Mouse (Mus musculus) neural tube, postnatal 0 days (tissue): Measurements from ENCODE around the gene Lypd4. TPM values are rescaled to one million over a fixed set of nuclear protein-coding genes. Genes with fewer than 3 reads are reported as not detected.

Source experiments
- polyA plus RNA-seq: library from polyadenylated mRNA; unstranded; fragments of >200 nt; fragmentation: Nextera tagmentation; extraction: Ambion mirVana; gene quantifications from 2 replicates; pipeline ENCODE4 v1.2.1, GENCODE M21; 2015

Lypd4 gene
- not detected in 2 replicates for polyA plus RNA-seq

DNA sequence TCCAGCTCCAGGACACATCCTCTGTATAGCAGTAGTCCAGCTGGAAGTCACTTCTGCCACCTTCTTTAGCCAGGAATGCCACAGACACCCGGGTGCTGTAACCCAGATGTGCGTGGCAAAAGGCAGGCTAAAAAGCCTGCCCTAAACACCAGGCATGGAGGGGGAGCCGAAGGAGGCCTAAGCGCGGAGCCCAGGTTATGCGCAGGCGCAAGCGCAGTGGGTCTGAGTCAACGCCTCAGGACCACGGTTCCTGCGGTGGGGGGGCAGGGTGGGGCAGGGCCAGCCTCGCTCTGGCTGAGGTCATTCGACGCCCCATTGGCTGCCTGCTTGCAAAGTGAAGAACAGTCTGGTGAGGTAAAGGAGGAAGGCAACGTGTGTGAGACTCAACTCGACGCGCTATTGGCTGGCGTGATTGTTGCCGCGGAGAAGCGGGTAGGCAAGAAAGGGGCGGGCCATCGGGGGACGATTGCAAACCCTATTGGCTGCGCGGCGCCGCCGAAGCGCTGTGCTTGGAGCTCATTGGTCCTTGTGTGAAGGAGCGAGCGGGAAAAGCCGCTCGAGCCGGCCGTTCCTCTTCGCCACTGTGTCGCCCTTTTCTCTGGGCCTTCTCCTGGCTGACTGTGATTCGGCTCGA is at the start of gene Lypd4, which contains the start of gene Dmrtc2:
Gene Lypd4 (minus strand): TSS at position 410 of the 634 bp plus-strand sequence.
Gene Dmrtc2 (plus strand): TSS at position 526 of the 634 bp plus-strand sequence.

DNA sequence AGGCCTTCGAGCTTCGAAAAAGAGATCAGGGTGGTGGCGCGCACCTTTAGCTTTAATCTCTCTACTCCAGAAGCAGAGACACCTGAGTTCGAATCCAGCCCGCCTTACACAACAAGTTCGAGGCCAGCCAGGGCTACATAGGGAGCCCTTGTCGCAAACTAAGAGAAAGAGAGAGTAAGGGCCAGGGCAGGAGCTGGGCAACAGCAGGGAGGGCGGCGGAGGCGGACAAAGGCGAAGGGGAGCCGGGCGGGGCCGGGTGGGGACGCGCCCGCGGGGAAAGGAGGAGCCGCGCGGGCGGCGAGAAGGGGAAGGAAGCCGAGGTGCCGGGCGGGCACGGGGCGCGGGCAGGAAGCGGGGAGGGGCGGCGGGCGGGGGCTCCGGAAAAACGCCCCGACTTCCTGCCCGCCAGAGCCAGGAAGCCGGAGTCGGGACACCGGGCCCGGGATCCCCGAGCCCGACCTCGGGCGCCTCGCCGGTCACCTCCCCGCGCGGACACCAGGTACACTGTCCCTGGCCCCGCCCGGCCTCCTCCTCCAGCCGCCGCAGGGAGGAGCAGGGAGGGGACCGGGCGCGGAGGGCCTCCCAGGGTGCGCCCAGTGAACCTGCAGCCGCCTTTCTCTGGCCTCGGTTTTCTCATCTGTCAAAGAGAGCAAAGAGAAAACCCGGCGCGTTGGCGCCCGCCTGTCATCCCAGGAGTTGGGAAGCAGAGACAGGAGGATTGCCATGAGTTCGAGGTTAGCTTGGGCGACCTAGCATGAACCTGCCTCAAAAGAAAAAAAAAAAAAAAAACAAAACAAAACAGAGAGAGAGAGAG is 33.1 kb upstream of the Lypd4 start, which contains the start of gene Arhgef1:
Gene Arhgef1 (plus strand): TSS at position 283 of the 814 bp plus-strand sequence.

GRCm38 (mm10) chr7:24897224-24897623 is 27.5 kb upstream of the Lypd4 start, which contains the start of gene Cd79a:
Gene Cd79a, plus strand, starts transcription at chr7:24897381.

DNA sequence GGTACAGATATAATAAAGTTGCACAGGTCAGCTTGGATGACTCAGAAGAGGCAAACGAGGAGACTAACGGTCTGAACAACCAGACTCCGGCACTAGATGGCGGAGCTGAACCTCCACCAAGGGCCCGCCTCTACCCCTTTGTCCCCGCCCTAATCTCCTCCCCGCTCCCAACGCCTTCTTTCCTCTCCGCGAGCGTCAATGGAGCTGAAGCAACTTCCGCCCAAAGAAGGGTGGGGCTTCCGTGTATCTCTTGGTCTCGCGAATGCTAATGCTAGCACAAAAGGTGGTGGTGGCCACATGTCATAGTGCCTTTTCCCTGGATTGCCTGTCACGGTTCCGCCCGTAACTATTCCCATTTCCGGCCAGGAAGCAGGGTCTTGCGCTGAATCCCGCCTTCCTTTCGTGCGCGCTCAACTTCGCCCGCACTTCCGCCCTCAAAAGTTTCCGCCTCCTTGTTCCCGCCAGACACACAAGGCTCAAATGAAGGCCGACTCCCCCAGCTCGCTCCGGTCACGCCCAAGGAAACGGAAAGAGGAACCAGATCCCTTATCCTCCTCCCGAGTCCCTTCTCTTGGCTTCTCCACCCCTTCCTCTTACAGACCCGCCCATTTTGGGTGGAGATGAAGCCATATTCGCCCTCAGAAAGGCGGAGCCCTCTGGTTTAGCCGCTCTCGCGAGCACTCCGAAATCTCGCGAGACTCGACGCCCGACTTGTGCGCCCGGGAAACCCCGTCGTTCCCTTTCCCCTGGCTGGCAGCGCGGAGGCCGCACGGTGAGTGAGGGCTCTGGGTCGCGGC is 14.4 kb upstream of the Lypd4 start, which contains the start of gene Rps19:
Gene Rps19 (plus strand): TSS at position 476 of the 797 bp plus-strand sequence.

GRCm38 (mm10) chr7:24861913-24862312 is 7.8 kb downstream of the Lypd4 start, which contains the start of gene Gm9844:
Gene Gm9844, plus strand, starts transcription at chr7:24862213.

Other genes starting within 250 kb of the Lypd4 start
- 1.2 and 1.3 TPM in 2 replicates for gene Lypd3, start 233.4 kb downstream of the Lypd4 start, polyA plus RNA-seq
- gene Tex101, start 193.3 kb downstream of the Lypd4 start, polyA plus RNA-seq, result not detected in 2 replicates
- not detected in 2 replicates for gene BC049730, start 160.7 kb downstream of the Lypd4 start, polyA plus RNA-seq
- gene Gm4763, start 143.0 kb downstream of the Lypd4 start, polyA plus RNA-seq, result not detected in 2 replicates
- gene Cd177, start 109.6 kb downstream of the Lypd4 start, polyA plus RNA-seq, result 0.17 and 0.43 TPM in 2 replicates
- gene Ceacam10, start 92.7 kb downstream of the Lypd4 start, polyA plus RNA-seq, result 0.51 and 1.2 TPM in 2 replicates
- 26.8 and 32.3 TPM in 2 replicates for gene Gm9844, start 7.7 kb downstream of the Lypd4 start, polyA plus RNA-seq
- gene Dmrtc2, start 116 bp upstream of the Lypd4 start, polyA plus RNA-seq, result 0.18 and 0.19 TPM in 2 replicates
- gene Rps19, start 14.4 kb upstream of the Lypd4 start, polyA plus RNA-seq, result 1,291 and 1,386 TPM in 2 replicates
- 0.36 and 1.2 TPM in 2 replicates for gene Cd79a, start 27.4 kb upstream of the Lypd4 start, polyA plus RNA-seq
- 50.7 and 62.5 TPM in 2 replicates for gene Arhgef1, start 33.0 kb upstream of the Lypd4 start, polyA plus RNA-seq
- gene Gm4881, start 74.6 kb upstream of the Lypd4 start, polyA plus RNA-seq, result 0.53 and 0.74 TPM in 2 replicates
- 567 and 597 TPM in 2 replicates for gene Rabac1, start 102.8 kb upstream of the Lypd4 start, polyA plus RNA-seq
- 758 and 883 TPM in 2 replicates for gene Atp1a3, start 136.0 kb upstream of the Lypd4 start, polyA plus RNA-seq
- 21.5 TPM in 2 replicates for gene Grik5, start 202.4 kb upstream of the Lypd4 start, polyA plus RNA-seq
- gene Zfp574, start 202.6 kb upstream of the Lypd4 start, polyA plus RNA-seq, result 23.8 and 29.3 TPM in 2 replicates